Mouse (Mus musculus) small intestine, adult 10 weeks (tissue): ENCODE data around the gene Adgb. TPM values are rescaled to one million over a fixed set of nuclear protein-coding genes. Genes with fewer than 3 reads are reported as not detected.

Experiments used
- polyA plus RNA-seq: library from polyadenylated mRNA; stranded (reverse); fragments of 350-450 nt; fragmentation: Illumina TruSeq; extraction: RNeasy Lipid Tissue Mini Kit (QIAGEN cat#74804); gene quantifications from one replicate; pipeline ENCODE4 v1.2.3, GENCODE M21; 2014; ENCODE audit warnings: low replicate concordance

Gene Adgb
- polyA plus RNA-seq: 0.30 TPM

GRCm38 (mm10) chr10:10471961-10472610, at the start of gene Adgb:
Adgb (minus strand) TSS chr10:10472326.

Other genes with a start within 250 kb of the Adgb start
- 29.8 TPM for gene Rab32, start 85.9 kb upstream of the Adgb start, polyA plus RNA-seq
- gene Gm10944, start 209.0 kb upstream of the Adgb start, polyA plus RNA-seq: not detected